Mouse (Mus musculus) bone marrow macrophage, adult 2 months (primary cell): ENCODE measurements around the gene Tcap. TPM values are rescaled to one million over a fixed set of nuclear protein-coding genes. Genes with fewer than 3 reads are reported as not detected.

Source experiments
- H3K27ac ChIP-seq: 2 replicates; pipeline ENCODE4 v1.5.1; 2012; ENCODE audit warnings: low read depth, low read length; ENCODE audit not compliant: insufficient read depth
- H3K4me1 ChIP-seq: 2 replicates; pipeline ENCODE4 v1.6.1; 2012; ENCODE audit warnings: low read length; ENCODE audit not compliant: control insufficient read depth, insufficient read depth
- H3K4me3 ChIP-seq: 2 replicates; pipeline ENCODE4 v1.5.1; 2012; ENCODE audit warnings: mild to moderate bottlenecking, low read length, moderate library complexity; ENCODE audit not compliant: insufficient read depth
- CTCF ChIP-seq: IDR thresholded peaks from 2 replicates; pipeline ENCODE4 v1.5.1; 2012; ENCODE audit warnings: low read depth, mild to moderate bottlenecking, low read length, moderate library complexity
- POLR2A ChIP-seq: IDR thresholded peaks from 2 replicates; pipeline ENCODE4 v1.6.1; 2012; ENCODE audit warnings: mild to moderate bottlenecking, low read depth, low read length, borderline replicate concordance
- polyA plus RNA-seq: library from polyadenylated mRNA; stranded (reverse); fragments of >200 nt; gene quantifications from 2 replicates; pipeline ENCODE4 v1.2.4, GENCODE M21; 2012; ENCODE audit not compliant: missing spikeins, insufficient read depth, insufficient read length

Tcap gene
- polyA plus RNA-seq, 1 experiment, result not detected

- H3K27ac ChIP-seq, result no peak overlapping the region
- TF ChIP-seq POLR2A (no peak), CTCF (no peak)
- peaks cover 5% of the 10 kb centered on the region for H3K4me1 ChIP-seq
- no peak overlapping the region for H3K4me3 ChIP-seq
Measured at GRCm38 (mm10) chr11:98367171-98367862, 16.3 kb upstream of the Tcap start.

GRCm38 (mm10) chr11:98367863-98368186, 15.8 kb upstream of the Tcap start:
- no peak overlapping the region for H3K4me3 ChIP-seq
- no peaks in the 10 kb centered on the region for H3K4me1 ChIP-seq
- H3K27ac ChIP-seq, result no peak overlapping the region
- no peak for TF ChIP-seq POLR2A
- TF ChIP-seq CTCF, result no peak

DNA sequence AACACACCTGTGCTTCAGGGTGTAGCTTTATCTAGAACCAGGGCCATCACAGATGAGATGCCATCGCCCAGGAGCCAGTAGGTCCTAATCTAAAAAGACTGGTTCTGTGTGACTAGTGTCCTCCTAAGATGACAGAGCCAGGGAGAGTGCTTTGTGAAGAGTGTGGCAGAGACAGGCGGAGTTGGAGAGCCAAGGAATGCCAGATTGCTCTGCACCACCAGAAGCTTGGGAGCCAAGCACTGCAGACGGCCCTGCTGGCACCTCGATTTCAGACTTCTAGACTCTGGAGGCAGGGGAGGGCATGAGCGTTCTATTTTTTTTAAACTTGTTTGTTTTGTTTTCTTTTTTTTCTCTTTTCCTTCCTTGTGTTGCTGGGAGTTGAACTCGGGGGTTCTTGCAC, 14.3 kb upstream of the Tcap start:
- Histone ChIP-seq H3K4me1 (no peaks in the 10 kb centered on the region), H3K4me3 (no peak overlapping the region), H3K27ac (no peak overlapping the region)
- TF ChIP-seq POLR2A (no peak), CTCF (no peak)

- Histone ChIP-seq H3K27ac (no peak overlapping the region), H3K4me1 (no peaks in the 10 kb centered on the region), H3K4me3 (no peak overlapping the region)
- TF ChIP-seq CTCF (no peak), POLR2A (no peak)
Measured at GRCm38 (mm10) chr11:98370588-98370987, 13.0 kb upstream of the Tcap start.

DNA sequence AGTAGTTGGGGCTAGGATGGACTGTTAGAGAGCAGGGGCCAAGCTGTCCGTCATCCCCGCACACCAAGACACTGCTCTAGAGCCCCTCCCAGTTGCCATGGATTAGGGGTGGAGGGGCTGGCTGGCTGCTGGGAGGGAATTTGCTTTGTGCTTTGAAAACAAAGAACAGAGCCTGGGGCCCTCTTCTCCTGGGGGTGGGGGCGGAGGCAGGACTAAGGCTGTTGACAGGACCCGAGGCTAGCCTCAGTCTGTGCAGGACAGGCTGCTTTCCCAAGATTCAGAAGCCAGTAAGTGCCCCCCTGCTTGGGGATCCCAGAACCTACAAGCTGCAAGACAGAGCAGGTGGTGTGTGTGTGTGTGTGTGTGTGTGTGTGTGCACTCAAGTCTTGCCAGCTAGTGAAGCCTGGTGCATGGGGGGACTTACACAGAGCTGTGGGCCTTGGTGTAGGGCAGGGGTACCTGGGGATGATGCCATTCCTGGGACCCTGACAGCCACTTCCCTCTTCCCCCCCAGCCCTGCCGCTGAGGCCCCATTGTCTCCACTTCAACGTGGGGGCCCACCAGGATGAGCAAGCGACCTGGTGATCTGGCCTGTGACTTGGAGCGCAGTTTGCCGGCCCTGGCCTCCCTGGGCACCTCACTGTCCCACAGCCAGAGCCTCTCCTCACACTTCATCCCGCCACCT, 11.9 kb upstream of the Tcap start:
- Histone ChIP-seq H3K27ac (no peak overlapping the region), H3K4me1 (no peaks in the 10 kb centered on the region), H3K4me3 (no peak overlapping the region)
- TF ChIP-seq CTCF, result no peak
- no peak for TF ChIP-seq POLR2A

GRCm38 (mm10) chr11:98372406-98372805, 11.2 kb upstream of the Tcap start:
- no peaks in the 10 kb centered on the region for H3K4me1 ChIP-seq
- TF ChIP-seq CTCF (peak; percentile 88), POLR2A (no peak)
- H3K27ac ChIP-seq, result no peak overlapping the region
- H3K4me3 ChIP-seq, result no peak overlapping the region

GRCm38 (mm10) chr11:98373244-98373643, 10.4 kb upstream of the Tcap start:
- H3K4me1 ChIP-seq, result no peaks in the 10 kb centered on the region
- H3K27ac ChIP-seq, result no peak overlapping the region
- TF ChIP-seq POLR2A, result no peak
- TF ChIP-seq CTCF, result no peak
- H3K4me3 ChIP-seq, result no peak overlapping the region

DNA sequence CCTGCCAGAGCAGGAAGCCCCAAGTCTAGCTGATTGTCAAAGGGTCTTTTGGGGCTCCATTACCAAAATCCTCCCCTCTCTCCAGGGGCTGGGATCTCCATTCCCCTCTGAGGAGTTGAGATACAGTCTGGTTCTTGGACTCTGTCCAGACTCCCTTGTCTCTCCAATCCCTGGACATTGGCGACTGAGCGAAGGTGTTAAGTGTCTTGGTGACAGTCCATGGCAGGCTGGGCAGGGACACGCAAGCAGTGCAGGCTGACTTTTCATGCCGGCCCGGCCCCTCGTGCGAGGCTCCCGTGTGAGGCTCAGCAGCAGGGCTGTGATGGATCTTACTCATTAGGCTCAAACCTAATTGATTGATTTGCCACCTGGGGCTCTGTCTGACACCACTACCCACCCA, 9.3 kb upstream of the Tcap start:
- TF ChIP-seq POLR2A (no peak), CTCF (no peak)
- Histone ChIP-seq H3K4me1 (no peaks in the 10 kb centered on the region), H3K4me3 (no peak overlapping the region), H3K27ac (no peak overlapping the region)

- no peak overlapping the region for H3K4me3 ChIP-seq
- no peaks in the 10 kb centered on the region for H3K4me1 ChIP-seq
- no peak overlapping the region for H3K27ac ChIP-seq
- TF ChIP-seq POLR2A (no peak), CTCF (no peak)
Measured at GRCm38 (mm10) chr11:98376756-98377155, 6.9 kb upstream of the Tcap start.

DNA sequence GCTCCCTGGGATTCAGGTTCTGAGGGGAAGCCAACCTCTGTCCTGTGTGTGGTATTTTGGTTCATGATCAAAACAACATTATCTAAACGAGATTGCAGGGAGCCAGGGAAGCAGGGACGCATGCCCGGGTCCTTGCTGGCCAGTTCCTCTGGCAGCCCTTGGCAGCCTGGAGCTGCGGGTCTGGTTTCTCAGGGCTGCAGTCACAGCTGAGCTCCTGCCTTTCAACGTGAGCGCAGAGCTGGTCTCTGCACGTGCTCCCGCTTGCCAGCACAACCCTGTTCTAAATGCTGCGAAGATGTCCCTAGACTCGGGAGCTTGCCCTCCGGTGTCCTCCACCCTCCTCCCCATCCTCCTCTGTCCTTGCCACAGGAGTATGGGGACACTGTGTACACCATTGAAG, 5.8 kb upstream of the Tcap start:
- no peaks in the 10 kb centered on the region for H3K4me1 ChIP-seq
- TF ChIP-seq POLR2A (no peak), CTCF (no peak)

More for the DNA sequence above, 5.8 kb upstream of the Tcap start:
- Histone ChIP-seq H3K4me3 (no peak overlapping the region), H3K27ac (no peak overlapping the region)
